Mouse (Mus musculus): ENCODE results near the gene Gpc3.

DNA sequence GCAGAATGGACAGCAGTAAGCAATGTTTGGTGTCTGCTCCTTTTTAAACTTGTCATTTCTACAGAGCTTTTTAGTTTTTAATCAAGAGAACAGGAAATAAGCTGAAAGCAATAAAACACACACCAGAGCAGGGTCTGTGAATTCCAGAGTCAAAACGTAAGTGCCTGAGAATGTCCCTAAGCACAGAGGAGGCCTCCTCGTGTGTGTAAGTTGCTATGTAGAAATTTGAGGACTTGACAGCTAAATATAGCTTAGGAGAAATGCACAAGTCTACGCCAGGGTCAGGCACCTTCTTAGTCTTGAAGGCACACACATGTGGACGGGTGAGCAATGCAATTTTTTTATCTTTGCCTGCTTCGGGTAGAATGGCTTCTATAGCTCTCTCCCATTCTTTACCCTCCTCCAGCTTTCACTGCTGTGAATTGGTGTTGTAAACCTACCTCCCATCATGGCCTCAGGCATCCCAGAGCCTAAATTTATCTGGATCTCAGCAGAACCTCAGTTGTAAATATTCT lies 158.6 kb downstream of the Gpc3 start:
- TF ChIP-seq TCF12 (IDR thresholded peaks at IDR 0.05; ENCODE audit: insufficient read depth, poor library complexity, severe bottlenecking) (no peak), MYOD1 (IDR thresholded peaks at IDR 0.05; ENCODE audit: control insufficient read depth in 1 of 3, insufficient read length in 2 of 3, low read depth in 2 of 3) (no peak), POLR2A (IDR thresholded peaks at IDR 0.05; ENCODE audit: insufficient read length, low read depth) (no peak), POLR2AphosphoS2 (IDR thresholded peaks at IDR 0.05; ENCODE audit: insufficient read length, low read depth) (no peak), MAX (IDR thresholded peaks at IDR 0.05; ENCODE audit: low read depth) (no peak), SRF (IDR thresholded peaks at IDR 0.05; ENCODE audit: control insufficient read depth, insufficient read length, low read depth) (no peak), E2F4 (IDR thresholded peaks at IDR 0.05; ENCODE audit: insufficient read depth) (no peak)
